Mouse (Mus musculus): ENCODE data around the gene Itln1.

- TF ChIP-seq ZNF384 (IDR thresholded peaks at IDR 0.05; ENCODE audit: low read depth, low read length) (no peak), MAFK (IDR thresholded peaks at IDR 0.05; ENCODE audit: insufficient read depth, low read depth, low read length) (no peak), HCFC1 (IDR thresholded peaks at IDR 0.05; ENCODE audit: borderline replicate concordance, insufficient read depth, low read length) (no peak), ZC3H11A (IDR thresholded peaks at IDR 0.05; ENCODE audit: borderline replicate concordance, low read depth, low read length) (no peak)
Observed at GRCm38 (mm10) chr1:171553359-171554341, 18.6 kb upstream of the Itln1 start.

All from ES-E14 (cell line).